Mouse (Mus musculus) heart, adult 8-10 months (tissue): Measurements from ENCODE around the gene Obscn. TPM values are rescaled to one million over a fixed set of nuclear protein-coding genes. Genes with fewer than 3 reads are reported as not detected.

Experiments
- DNase-seq: peaks from one replicate; pipeline ENCODE4 v3.0.0; 2022; ENCODE audit warnings: low spot score
- total RNA-seq, 4 experiments: library from RNA; stranded (reverse); gene quantifications; 2 replicates each; pipeline ENCODE4 v1.2.4; 2022

Obscn gene
- 1,000 to 10,000 TPM in 1 of 4 experiments, 100 to 1,000 TPM in 3; 788 to 1,002 (median 896) TPM for total RNA-seq

DNA sequence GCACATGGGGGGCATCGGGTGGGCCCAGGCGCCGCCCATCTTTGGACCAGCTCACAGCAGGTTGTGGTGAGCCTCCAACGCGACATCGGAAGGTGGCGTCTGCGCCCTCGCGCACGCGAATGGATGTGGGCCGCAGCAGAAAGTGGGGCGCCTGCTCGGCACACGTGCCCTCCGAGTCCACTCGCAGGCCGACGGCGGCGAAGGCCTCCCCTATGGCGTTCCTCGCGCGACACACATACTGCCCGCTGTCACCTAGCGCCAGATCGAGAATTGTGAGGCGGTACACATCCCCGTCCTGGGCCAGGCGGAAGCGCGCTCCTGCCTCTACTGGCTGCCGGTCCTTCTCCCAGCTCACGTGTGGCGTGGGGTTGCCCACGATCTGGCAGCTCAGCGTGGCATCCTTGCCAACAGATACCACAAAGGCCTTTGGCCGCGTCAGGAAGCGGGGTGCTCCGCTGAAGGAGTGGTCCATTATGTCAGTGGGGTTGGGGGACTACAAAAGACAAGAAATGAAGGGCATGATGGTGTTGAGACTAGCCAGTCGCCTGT lies at the start of gene Obscn:
Gene Obscn, minus strand, starts transcription at position 499 of the 549 bp plus-strand sequence.
- no peak for DNase-seq

DNA sequence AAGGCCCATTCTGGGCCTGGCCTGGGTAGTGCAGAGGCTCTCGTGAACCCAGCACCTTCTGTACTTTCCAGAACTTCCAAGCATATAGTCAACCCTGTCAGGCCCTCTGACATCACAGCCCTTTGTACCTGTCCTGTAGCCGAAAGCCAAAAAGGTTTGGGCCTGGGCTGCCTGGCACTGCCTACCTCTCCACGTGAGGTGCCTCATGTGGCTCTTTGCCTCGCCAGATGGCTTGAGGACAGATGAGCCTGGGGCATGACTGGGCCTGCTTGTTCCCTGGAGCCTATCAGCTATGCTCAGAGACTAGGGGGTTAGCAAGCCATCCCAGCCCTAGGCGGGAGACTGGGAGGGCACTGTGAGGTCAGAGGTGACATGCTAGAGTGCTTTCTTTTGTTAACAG lies 49.3 kb upstream of the Obscn start:
- no peak for DNase-seq

DNA sequence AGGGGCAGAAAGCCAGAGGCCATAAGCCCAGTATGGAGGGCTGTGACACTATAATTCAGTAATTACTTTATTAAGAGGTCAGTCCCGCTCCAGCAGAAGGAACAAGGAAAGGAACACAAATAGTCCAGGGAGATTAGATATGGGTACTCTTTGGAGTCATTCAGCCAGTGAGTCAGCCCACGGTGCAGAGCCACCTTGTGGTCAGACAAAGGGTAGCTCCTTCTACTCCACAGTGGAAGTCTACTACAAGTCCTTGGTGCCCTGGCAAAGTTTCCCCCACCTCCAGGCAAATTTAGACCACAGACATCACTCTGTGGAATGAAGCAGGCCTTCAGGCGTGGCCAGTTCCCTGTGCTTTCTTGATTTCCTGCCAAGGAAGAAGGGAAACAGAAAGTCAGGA lies 47.6 kb upstream of the Obscn start:
- DNase-seq, result peak; percentile 74

- peak; percentile 68 for DNase-seq
These were observed 46.7 kb upstream of the Obscn start, which contains the start of gene Gjc2 for GRCm38 (mm10) chr11:59182864-59183331. Gene Gjc2 (minus strand): TSS chr11:59183213.

GRCm38 (mm10) chr11:59176921-59177320 lies 40.7 kb upstream of the Obscn start:
- no peak for DNase-seq

DNA sequence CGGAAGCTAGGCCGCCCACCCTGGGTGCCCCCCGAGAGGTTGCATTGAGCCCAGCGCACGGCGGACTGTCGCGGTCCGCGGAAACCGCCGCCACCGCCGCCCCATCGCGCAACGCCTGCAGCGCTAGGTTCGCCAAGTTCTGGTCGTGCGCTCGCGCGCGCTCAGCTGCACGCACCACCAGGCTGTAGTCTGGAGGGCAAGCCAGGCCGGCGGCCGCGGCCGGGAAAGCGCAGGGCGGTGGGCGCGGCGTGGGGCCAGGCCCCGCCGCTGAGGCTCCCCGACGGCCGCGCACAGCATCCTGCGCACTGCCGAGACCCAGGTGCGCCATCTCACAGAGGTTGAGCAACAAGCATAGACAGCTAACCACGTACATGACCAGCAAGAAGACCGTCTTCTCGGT lies 40.3 kb upstream of the Obscn start:
- no peak for DNase-seq

GRCm38 (mm10) chr11:59174189-59174838 lies 38.1 kb upstream of the Obscn start:
- no peak for DNase-seq

DNA sequence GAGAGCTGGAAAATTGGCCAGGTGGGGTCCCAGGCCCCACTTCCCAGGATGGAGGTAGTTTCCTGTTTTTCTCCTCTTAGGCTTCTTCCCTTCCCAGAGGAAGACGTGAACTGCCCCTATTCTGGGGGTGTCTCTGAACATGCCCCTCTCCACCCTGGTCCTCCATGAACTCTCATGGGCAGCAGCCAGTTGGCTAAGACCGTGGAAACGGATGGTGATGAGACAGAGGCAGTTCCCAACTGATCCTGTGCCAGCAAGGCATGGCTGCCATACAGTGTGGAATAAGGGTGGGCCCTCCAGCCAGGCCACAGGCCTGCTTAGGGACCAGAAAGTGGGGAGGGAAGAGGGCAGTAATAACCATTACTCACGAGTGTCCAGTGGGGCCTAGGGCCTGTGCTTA lies 34.3 kb upstream of the Obscn start:
- no peak for DNase-seq

- DNase-seq, result no peak
These were observed 33.6 kb upstream of the Obscn start for GRCm38 (mm10) chr11:59169807-59170206.

DNA sequence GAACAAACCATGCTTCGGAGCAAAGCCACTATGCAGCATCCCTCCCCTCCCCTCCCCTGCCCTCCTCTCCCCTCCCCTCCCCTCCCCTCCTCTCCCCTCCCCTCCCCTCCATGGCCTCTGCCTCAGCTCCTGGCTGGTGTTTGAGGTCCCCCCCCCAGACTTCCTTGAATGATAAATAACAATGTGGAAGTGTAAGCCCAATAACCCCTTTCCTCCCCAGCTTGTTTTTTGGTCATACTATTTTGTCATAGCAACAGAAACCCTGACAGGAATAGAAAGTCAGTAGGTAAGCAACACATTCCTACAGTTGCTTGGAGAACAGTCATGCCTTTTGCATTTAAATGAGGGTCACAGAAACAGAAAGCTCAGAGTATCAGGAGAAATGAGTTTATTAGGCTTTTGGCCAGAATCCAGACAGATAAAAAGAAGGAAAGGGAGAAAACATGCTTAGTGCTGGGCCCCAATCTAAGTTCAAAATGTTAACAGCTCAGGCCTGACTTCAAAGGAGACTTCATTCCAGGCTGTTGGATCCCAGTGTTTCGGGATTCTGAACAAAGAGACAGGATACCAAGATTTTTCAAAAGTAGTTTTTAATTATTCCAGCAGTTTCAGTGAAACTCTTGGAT lies 29.5 kb upstream of the Obscn start:
- no peak for DNase-seq

DNA sequence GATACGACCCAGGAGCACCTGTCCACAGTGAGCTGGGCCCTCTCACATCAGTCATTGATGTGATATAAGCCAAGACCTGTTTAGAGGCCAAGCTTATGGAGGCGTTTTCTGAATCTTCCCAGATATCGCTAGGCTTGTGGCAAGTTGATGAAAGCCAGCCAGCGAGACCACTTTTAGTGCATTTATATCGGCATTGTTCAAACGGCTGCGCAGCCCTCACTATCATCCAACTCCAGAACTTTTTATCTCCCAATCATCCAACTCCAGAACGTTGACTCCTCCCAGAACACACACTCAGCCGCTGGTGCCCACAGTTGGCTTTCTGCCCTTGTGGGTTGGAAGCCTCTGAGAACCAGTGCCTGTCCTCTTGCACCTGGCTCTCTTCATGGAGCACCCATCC lies 28.2 kb upstream of the Obscn start:
- DNase-seq, result no peak

- DNase-seq, result peak; percentile 99
These were observed 27.3 kb upstream of the Obscn start, which contains the start of gene Iba57 for GRCm38 (mm10) chr11:59163255-59164236. Gene Iba57 (minus strand): TSS chr11:59163739.

DNA sequence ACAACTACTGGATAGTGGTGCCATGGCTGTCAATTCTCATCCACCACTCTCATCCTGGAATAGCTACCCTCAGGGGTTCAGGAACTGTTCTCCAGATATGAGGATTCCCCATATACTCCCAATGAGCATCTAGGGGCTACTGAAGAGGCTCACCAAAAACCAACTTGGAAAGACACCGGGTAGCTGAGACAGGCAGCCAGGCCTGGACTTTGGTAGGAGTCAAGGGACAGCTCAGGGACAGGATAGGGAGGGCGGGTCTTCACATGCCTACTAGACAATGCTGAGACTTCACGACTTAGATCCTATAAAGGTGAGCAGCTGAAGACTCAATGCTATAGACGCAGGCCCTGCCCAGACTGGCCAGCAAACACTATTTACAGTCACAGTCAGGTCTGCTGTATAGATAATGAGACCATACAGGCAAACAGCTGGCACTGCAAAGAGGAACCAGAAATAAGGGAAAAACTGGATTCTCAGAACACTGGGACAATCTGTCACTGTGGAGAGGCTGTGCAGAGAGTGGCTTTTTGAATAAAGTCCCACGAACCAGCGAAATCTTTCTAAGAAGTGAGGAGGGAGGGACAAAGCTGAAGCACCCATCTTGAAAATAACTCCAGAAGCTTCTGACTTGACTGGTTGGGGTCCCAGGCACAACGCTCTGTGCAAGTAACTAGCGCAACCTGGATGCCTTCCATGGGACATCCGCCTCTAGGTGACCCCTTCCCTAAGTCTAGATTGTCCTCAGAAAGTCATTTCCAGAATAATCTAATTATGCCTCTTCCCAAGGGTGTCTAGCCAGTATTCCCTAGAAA lies 26.4 kb upstream of the Obscn start:
- DNase-seq, result no peak

DNA sequence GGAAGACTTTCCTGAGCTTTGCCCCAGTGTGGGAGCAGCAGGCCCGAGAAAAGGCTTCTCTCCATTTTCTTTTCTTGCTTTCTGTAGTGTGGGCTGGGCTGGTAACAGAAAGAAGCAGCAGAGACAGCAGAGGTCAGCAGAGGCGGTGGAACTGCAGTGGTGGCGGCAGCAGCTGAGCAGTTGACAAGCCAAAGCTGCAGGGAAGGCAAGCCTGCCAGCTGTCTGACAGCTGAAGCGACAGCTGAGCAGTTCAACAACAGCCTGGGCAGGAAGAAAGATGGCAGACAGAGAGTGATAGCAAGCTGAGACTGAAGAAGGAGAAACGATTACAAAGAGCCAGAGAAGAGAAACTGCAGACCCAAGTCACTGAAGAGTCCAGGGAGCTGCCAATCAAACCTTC lies 25.2 kb upstream of the Obscn start:
- no peak for DNase-seq

DNA sequence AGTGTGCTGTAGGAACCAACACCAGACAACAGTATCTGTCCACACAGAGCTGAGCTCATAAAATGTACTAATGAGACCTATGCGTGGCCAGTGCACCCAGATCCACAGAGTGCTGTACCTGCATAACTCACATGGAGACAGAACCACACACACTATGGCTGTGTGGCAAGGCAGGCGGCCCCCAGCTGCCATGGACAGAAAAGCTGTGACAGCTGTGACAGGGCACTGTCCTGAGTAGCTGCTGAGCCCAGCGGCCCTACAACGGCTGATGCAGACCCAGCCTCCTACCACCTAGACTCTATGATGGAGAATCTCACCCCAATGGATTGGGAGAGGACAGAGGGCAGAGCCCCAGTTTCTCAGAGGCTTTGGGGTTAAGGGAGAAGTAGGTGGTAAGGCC lies 23.4 kb upstream of the Obscn start:
- no peak for DNase-seq

GRCm38 (mm10) chr11:59159099-59159498 lies 22.9 kb upstream of the Obscn start:
- DNase-seq, result no peak

- no peak for DNase-seq
These were observed 19.7 kb upstream of the Obscn start for GRCm38 (mm10) chr11:59155900-59156299.

- DNase-seq, result no peak
These were observed 18.0 kb upstream of the Obscn start for GRCm38 (mm10) chr11:59154220-59154619.

DNA sequence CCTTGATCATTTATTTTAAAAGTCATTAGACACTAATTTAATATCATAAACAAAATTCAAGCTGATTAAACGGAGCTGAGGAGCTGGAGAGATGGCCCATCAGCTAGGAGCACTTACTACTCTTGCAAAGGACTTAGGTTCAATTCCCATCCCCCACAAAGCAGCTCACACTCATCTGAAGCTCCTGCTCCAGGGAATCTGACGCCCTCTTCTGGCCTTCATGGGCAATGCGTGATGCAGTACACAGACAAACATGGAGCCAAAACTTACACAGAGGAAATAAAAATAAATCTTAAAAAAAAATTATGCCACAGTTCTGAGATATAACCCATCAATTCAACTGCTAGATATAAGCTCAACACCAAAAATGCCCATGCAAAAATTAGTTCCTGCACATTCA lies 15.5 kb upstream of the Obscn start:
- no peak for DNase-seq

DNA sequence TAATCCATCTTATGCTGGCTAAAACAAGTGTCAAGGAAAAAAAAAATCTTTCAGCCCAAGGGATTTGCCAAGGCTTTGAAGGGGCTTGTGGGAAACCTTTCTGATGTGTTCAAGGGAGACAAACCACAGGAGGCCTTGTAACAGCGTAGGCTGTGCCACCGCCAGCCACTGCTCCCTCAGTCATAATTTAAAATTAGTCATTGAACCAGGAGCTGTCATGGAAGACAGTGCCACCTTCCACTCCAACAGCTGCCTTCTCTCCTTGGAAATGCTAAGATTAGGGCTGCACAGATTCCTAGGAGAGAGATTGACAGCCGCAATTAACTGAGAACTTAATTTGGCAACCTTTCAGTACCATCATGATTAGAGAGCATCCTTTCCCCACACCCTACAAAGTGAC lies 13.1 kb upstream of the Obscn start:
- no peak for DNase-seq

DNA sequence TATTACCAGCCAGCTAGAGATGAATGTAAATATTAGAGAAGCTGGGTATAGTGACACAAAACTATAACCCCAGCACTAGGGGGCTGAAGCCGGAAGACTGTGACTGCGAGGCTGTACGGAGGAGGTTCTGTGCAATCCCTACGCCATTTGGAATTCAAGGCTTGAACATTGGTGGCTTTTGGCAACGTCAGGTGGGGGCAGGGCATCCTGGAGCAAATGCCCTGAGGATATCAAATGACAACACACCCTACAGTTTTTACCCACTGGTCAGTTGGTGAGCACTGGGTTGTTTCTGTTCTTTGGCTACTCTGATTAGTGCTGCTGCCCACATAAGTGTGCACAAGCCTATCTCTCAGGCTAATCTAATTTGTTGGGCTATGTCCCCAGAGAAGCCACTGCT lies 6.8 kb upstream of the Obscn start:
- no peak for DNase-seq
